Mouse (Mus musculus) kidney, adult 11 months (tissue): ENCODE data around the gene Mvb12a.
A peak's percentile ranks its signal among the peaks of the same experiment; 100 is the strongest.
"Not testable (repeated sequence)": the region's sequence is repeated elsewhere in the genome, so short reads cannot be mapped to it uniquely, and the experiment has no call there.

Experiments
- DNase-seq: peaks from one replicate; pipeline ENCODE4 v3.0.0; 2022

The Mvb12a gene

DNA sequence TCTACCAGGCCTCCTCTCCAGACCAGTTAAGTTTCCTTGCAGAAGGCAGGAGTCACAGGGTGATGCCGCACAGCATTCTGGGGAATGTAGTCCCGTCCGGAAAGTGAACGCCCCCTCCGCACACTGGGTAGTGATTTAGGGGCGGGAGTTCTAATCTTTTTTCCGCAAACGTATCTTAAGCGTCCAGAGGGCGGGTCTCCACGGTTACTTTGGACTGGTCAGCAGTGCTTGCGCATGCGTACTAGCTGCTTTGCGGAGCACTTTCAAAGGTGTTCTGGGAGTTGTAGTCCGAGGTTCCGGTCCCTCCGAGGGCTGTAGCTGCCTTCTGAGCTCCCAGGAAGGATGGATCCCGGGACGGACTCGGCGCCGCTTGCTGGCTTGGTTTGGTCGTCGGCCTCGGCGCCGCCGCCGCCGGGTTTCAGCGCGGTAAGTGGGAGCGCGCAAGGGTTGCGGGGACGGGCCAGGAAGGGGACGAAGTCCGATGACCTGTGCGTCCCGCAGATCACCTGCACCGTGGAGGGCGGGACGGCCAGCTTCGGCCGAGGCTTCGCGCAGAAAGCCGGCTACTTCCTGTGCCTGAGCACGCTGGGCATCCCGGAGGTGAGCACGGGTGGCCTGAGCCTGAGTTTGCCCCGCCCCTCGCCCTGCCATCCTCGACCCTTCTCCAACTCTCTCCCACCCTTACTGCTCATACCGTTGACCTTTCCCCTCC, at the start of gene Mvb12a:
Mvb12a (plus strand) TSS at position 291 of the 712 bp plus-strand sequence.
- peak; percentile 99 for DNase-seq

- DNase-seq: peak; percentile 81
Observed at GRCm38 (mm10) chr8:71495039-71495438, 47.7 kb upstream of the Mvb12a start.

GRCm38 (mm10) chr8:71495811-71496210, 46.9 kb upstream of the Mvb12a start:
- no peak for DNase-seq

GRCm38 (mm10) chr8:71496481-71496880, 46.2 kb upstream of the Mvb12a start:
- peak; percentile 91 for DNase-seq

DNA sequence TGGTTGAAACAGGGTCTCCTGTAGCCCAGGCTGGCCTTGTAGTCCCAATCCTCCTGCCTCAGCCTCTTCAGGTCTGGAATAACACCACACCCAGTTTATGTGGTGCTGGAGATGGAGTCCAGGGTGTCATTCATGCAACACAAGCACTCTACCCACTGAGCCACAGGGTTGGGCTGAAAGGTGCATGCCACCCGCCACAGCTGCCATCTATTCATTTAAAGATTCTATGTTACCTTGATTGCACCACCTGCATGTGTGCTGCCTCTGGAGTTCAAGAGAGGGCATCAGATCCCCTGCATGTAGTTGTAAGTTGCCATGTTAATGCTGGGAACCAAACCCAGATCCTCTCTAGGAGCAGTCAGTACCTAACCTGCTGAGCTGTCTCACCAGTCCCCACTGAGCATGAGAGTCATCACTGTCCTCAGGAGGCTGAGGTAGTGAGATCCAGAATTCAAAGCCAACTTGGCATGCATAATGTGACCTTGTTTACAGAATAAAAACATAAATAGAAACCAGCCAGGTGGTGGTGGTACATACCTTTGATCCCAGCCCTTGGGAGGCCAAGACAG, 45.6 kb upstream of the Mvb12a start:
- DNase-seq: no peak

- DNase-seq: peak; percentile 78
Observed at GRCm38 (mm10) chr8:71497881-71498501, 44.7 kb upstream of the Mvb12a start.

DNA sequence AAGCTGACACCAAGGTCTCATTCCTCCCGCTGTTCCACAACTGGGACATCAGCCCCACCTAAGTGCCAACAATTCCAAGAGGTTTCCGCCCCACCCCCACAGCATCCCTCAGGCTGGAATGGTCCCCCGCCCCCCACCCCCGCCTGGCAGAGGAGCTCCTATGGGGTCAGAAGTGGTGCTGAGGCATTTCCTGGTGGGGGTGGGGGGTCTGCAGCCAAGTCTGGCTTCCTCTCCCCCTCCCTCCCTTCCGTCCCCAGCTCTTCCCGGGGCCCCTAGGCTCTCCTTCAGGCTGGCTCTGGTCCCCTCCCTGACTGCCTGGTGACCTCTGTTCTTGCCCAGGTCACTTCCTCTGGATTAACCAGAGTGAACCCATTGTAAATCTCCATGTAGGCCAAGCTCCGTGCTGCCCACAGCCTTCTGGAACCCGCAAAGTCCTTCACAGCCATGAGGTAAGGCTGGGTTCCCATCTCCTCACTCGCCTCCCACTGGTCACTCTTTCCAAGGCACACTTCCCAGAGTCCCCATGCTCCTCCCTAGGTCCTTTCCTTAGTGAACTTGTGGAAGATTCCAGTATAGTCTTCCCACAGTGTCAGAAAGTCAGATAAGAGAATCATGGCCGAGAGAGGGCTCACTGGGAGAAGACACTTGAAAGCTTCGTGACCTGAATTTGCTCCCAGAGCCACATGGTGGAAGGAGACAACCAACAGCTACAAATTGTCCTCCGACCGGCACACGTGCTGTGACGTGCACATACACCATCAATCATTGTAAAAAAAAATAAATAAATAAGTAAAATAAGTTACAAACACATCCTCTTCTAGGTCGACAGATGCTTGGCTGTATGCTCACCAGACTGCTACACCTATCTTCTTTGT, 43.7 kb upstream of the Mvb12a start:
- DNase-seq: peak; percentile 67

DNA sequence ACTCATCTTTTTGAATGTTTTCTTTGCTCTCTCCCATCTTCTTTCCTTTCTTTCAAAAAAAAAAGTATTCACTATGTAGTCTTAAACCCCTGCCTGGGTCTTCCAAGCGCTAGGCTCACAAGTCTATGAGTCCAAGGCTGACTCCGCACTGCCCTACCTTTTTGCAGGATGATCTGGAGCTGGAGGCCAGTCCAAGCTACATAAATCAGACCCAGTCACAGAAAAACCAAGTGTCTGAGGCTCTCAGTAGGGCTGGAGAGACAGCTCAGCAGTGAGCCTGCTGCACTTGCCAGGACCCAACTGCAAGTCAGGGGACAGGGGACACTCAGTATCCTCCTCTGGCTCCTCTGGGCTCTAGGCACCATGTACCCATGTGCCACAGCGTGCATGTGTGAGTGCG, 38.4 kb upstream of the Mvb12a start:
- no peak for DNase-seq

DNA sequence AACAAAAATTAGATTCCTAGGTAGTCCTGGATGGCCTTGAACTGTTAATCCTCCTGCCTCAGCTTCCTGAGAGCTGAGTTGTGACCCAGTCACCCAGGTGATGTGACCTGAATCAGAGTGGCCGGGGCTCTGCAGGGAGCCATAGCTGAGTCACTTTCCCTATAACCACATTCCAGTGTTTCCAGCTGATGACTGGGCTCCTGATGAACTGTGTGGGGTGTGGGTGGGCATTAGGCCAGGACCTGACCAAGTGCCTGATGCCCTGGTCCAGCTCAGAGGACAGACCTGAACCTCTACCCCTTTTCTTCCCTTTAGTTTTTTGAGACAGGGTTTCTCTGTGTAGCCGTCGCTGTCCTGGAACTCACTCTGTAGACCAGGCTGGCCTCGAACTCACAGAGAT, 37.4 kb upstream of the Mvb12a start:
- no peak for DNase-seq

DNA sequence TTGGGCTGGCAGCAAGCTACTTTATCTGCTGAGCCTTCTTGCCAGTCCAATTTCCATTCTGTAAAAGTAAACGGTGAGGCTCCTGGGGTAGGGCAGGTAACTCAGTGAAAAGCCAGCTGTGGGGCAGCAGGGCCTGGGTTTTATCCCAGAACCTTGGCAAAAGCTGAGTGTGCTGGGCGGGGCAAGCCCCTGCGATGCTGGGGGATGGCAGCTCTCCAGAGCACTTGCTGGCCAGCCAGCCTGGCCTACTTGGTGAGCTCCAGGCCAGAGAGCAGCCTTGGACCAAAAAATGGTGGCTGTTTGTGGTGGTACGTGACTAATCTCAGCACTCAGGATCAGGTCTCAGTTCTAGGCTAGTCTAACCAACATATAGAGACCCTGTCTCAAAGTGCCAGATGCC, 36.7 kb upstream of the Mvb12a start:
- no peak for DNase-seq

DNA sequence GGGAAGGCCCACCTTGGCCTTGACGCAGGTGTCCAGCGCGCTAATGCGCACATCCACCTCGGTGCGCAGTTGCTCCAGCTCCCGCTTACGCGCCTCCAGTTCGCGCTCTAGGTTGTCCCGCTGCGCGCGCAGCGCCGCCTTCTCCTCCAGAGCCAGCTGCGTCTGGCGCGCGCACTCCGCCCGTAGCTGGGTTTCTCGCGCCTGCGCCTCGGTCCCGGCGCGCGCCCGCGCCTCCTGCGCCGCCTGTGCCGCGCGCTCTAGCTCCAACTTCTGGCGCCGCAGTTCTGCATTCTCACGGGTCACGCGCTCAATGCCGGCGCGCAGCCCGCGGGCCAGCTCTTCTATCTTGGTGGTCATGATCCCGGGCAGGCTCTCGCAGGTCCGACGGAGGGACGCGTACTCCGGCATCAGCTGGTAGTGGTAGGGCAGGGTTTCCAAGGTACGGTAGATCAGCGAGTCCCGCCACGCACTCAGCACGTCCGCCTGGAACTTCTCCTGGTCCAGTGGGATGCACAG, 35.1 kb upstream of the Mvb12a start:
- DNase-seq: peak; percentile 61

GRCm38 (mm10) chr8:71509316-71509715, 33.4 kb upstream of the Mvb12a start:
- DNase-seq: no peak

DNA sequence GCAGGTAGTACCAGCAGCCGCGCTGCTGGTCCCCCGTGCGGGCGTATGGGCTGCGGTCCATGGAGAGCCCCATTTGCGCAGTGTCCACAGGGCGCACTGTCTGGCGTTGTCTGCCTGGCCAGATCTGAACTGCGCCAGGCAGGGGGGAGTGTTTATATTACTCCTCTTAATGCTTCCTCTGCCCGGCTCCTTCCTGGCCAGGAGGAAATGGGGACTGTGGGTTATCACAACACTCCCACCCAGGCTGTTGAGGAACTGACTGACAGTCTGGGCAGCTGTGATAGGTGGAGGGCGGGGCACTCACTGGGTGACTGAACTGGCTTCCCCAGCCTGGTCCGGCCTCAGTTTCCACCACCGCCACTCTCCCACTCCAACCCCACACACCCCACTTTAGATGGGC, 31.1 kb upstream of the Mvb12a start, which contains the start of gene Plvap:
Plvap (minus strand) TSS at position 109 of the 400 bp plus-strand sequence.
- DNase-seq: peak; percentile 66

DNA sequence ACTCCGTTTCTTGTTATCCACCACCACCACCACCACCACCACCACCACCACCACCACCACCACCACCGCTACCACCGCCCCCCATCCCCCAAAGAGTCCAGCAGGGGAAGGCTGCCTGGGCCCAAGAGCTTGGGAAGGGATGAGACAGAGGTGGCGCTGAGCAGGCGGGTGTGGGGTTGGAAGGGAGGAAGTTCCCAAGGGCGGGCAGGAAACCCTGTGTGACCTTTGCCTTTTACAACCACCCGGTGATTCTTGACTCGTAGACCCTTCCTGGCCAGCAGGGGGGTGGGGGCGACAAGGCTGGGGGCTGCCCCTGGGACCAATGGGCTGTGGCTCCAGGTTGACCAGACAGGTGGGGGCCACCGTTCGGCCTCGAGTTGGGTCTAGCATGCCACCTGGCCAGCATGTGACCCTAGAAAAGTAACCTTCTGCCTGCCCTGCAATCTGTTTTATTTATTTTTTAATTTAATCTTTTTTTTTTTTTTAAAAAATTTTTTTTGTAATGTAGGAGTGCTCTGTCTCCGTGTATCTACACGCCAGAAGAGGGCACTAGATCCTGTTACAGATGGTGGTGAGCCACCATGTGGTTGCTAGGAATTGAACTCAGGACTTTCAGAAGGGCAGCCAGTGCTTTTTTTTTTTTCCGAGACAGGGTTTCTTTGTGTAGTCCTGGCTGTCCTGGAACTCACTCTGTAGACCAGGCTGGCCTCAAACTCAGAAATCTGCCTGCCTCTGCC, 29.5 kb upstream of the Mvb12a start:
- DNase-seq: no peak

GRCm38 (mm10) chr8:71515043-71515442, 27.7 kb upstream of the Mvb12a start:
- DNase-seq: no peak

- DNase-seq: peak; percentile 64
Observed at GRCm38 (mm10) chr8:71516786-71517185, 25.9 kb upstream of the Mvb12a start.

GRCm38 (mm10) chr8:71519037-71519825, 23.5 kb upstream of the Mvb12a start:
- DNase-seq: not testable (repeated sequence)

DNA sequence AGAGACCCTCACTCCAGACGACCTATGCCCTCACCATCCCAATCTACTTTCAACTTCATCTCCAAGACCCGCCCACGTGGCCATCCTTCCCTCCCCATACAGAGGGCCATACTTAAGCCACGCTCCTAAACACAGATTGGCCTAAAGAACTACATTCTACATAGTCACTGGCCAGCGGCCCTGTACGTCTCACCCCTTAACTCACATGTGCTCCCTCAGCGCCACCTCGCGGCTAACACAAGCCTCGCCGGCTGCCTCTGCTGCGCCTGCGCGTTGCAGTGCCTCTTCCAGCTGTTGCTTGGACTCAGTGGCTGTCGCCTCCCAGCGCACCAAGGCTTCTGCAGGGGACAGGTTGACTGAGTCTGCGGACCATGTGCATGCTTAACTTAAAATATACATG, 21.1 kb upstream of the Mvb12a start:
- DNase-seq: peak; percentile 89

DNA sequence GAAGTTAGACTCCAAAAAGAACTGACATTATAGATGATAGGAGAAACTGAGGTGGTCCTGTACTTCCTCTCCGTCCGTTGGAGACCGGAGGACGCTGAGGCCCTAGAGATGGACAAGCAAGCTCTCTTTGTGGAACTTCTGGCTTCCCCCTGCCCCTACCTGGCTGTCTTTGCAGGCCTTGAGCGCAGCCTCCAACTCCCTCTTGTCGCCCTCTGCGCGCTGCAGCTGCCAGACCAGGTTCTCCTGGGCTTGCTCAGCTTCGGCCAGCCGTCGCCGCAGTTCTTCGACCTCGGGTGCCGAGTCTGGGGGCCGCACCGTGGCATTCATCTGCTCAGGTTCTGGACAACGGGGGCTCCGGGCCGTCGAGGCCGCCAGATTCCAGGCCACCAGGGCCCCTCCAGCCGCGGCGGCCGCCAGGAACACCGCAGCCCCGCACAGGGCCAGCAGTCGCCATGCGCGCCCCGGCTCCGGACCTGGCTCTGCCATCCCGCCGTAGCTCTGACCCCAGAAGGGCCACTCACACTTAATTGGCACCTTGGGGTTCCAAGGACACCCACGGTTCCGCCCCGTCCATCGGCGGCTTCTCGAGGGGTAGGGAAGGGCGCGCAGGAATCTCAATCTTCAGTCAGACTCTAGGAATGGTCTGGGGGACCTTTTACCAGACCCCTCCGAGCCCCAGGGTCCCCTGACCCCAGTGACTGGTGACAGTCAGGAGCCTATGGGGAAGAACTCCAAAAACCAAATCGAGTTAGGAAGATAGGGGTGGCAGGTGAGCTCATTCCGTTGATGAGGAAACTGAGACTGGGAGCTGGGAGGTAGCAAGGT, 17.3 kb upstream of the Mvb12a start, which contains the start of gene Ccdc194:
Ccdc194 (minus strand) TSS at position 486 of the 825 bp plus-strand sequence.
- no peak for DNase-seq

DNA sequence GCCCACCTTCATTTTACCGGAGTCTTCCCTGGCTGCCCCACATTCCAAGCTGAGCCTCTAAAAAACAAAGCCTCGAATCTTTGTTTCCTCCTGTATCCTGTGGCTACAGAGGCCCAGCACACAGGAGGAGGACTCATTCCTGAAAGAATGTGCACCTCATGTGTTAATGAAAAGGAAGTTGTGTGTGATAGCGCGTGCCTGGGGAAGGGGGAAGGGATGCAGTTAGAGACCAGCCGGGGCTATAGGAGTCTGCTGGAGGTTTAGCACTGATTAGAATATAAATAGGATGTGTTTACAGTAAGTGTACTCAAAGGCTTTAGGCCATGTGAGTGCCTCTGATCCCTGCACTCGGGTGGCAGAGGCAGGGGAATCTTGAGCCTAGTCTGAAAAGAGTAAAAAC, 16.4 kb upstream of the Mvb12a start:
- no peak for DNase-seq
